Mouse (Mus musculus) cerebellum, adult 8-10 months (tissue): ENCODE measurements around the gene Lin54.
A peak's percentile ranks its signal among the peaks of the same experiment; 100 is the strongest.
"Not testable (repeated sequence)": the region's sequence is repeated elsewhere in the genome, so short reads cannot be mapped to it uniquely, and the experiment has no call there.

Experiments
- DNase-seq: peaks from one replicate; pipeline ENCODE4 v3.0.0; 2022

Lin54 gene

DNA sequence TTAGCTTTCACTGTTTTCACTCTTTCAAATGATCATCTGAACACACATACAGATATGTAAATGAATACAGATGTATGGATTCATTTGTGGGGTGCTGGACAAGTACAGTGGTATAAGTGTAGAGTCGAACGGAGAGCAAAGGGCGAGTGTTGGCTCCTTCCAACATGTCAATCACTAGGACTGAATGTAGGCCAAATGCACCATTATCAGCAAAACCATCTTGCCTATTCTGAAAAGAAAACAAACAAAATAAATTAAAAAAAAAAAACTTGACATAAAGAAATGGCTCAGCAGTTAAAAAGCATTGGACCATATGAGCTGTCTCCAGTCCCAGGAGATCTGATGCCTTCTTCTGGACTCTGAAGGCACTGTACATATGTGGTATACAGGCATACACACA lies 12.2 kb downstream of the Lin54 start:
- no peak for DNase-seq

DNA sequence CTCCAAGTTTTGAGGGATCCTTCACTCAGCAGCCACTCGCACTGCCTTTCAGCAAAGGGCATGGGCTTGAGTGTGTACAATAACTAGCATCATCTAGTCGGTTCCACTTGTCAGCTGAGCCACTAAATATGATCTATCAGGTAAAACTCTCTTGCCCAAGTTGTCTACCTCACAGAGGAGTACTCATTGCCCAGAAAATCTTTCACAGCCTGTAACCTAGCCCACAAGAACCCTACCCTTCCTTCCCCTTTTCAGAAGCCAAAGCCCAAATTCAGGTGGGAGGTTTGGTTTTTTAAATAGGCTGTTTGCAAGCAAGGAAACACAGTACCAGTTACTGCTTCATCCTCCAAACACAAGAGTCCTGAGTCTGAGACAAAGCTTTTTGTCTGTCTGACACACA lies 13.3 kb downstream of the Lin54 start:
- no peak for DNase-seq

DNA sequence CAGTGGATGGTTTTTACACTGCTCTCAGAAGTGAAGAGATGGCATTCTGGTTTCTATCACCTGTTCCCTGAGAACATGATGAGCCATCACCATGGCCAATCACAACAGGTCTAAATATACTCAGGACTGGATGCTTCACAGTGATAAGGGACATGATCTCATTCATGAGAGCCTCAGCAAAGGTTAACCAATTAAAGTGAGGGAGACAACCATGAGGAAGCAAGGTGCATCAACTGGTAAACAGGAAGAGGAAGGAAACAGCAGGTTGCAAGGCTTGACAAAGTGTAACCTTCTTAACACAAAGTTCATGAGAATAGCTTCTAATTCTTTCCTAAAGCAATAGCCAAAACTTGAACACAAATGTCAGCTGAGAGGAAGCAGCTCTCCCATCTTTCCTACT lies 16.9 kb downstream of the Lin54 start:
- DNase-seq = no peak

DNA sequence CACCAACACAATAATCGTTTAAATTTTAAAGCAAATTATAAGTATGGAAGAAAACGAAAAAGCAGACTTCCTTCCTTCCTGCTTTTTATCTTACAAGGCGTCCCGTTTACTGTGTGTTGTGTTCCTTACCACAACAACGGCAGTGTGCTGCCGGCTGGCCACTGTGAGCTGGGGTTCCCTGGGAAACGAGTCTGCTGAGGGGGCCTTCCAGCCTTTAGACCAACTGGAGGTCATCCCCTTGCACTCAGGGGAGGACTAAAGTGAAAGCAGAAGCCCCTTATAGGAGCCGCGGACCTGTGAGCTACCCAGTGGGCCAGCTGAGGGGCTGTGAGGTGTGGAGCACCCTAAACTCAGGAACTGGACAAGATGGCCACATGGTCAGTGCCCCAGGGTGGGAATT lies 22.8 kb downstream of the Lin54 start:
- DNase-seq = no peak

DNA sequence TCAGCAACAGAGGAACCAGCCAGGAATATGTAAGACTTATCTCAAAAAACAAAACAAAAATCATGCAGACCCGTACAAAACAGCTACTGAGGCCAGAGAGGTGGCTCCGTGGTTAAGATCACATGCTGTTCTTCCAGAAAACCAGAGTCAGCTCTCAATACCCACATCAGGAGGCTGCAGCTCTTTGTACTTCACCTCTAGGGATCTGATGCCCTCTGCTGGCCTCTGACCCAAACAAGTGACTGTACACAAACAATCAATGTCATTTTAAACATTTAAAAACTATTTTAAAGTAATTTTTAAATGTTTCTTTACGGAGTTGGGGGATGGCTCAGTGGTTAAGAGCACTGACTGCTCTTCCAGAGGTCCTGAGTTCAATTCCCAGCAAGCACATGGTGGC lies 24.1 kb downstream of the Lin54 start:
- no peak for DNase-seq

DNA sequence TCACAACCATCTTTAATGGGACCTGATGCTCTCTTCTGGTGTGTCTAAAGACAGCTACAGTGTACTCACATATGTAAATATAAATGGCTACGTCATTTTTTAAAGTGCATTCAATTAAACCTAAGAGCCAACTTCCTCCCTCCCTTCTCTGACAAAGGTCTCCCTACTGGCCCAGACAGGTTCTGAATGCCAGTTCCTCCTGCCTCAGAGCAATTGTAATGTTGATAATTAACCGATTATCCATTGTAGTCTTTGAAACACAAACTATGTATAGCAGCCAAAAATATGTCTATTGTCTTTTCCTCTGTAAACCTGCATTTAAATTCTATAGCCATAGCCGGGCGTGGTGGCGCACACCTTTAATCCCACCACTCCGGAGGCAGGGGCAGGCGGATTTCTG lies 33.1 kb downstream of the Lin54 start:
- DNase-seq = no peak

DNA sequence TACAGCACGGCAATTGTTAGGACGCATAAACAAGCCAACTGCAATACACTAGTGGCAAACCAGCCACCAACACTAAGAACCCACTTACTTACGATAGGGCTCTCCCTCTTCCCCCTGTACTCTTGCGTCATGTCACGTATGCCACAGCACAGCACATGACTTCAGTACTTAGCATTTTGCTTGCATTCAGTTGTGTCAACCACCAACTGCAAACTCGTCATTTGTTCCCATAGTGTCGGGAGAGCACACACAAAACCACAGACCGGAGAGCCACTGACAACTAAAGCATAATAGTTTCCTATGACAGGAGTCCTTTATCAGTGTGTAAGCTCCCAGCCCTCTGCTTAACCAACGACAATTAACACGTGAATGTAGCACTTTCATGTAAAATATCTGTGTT lies 33.8 kb downstream of the Lin54 start:
- no peak for DNase-seq

DNA sequence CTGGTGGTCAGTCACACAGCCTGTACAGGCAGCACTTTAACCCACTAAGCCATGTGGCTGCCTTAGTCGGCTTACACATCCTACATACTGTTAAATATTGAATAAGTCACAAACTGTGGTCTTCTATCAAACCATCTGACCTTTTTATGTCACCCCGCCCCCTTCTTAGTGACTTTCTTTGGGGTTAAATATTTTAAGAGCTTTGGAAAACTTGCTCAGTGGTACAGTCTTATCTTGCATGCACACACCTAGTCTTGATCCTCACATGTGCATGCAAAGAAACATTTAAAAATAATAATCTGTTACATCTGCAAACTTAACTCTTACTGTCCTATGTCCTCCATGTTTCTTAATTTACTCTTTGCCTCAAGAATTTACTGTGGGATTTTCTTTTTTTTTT lies 38.1 kb downstream of the Lin54 start:
- no peak for DNase-seq

DNA sequence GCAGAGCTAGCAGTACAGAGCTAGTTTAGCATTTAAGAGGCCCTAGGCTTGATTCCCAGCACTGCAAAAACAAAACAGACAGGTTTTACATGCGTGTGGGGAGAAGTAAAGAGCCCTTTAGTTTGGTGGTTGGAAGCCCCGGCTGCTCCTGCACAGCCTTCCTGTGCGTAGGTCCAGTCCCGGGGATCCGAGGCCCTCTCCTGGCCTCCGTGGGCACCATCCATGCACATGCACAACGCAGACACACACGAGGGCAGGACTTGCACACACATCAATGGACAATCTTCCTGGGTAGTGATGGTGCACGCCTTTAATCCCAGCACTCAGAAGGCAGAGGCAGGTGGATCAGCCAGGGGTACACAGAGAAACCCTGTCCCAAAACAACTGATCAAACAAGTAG lies 38.9 kb downstream of the Lin54 start:
- no peak for DNase-seq

DNA sequence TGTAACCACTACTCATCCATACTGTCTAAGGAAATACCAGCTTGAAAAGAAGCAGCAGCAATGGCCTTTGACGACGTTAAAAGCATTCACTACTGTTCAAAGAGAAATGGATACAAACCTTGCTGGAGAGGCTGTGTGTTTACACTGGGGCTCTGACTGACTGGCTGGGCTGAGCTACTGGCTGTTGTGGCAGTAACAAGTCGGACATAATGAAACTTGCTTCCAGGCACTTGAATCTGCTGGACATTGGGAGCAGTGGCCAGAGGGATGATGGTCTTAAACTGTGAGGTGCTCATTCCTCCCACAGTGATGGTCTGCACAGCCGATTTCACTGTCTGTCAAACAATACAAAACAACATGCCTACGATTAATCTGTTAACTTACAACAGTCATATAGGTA lies 41.0 kb downstream of the Lin54 start:
- DNase-seq = no peak

DNA sequence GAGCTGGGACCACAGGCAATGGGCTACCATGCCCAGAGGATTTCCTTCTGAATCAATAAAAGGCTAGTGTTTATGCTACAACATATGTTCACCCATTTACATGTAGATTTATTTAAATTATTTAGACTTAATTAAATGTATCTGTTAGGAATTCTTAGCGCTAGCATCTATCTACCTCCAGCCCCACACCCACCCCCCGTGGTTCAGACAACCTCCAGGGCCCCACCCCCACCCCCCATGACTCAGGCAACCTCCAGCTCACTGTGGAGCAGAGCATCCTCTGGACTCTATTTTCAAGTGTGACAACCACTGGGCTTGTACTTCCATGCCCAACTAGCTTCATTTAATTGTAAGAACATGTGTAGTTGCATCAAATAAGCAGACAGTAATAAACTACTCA lies 48.6 kb downstream of the Lin54 start:
- DNase-seq = no peak

DNA sequence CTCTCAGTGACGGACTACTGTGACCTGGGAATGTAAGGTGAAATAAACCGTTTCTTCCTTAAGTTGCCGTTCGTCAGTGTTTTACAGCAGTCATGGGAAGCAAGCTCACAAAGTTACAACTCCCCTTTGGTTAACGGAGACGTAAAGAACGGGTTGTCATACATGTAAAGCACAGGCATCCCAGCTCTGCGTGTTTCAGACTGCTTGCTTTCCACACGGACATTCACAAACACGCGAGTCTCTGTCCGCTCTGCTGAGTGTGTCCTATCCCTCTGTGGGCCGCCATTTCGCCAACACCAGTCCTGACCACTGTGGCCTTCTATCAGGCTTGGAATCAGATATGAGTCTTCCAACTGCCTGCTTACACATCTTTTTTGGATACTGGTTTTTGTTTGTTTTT lies 61.6 kb downstream of the Lin54 start:
- no peak for DNase-seq

DNA sequence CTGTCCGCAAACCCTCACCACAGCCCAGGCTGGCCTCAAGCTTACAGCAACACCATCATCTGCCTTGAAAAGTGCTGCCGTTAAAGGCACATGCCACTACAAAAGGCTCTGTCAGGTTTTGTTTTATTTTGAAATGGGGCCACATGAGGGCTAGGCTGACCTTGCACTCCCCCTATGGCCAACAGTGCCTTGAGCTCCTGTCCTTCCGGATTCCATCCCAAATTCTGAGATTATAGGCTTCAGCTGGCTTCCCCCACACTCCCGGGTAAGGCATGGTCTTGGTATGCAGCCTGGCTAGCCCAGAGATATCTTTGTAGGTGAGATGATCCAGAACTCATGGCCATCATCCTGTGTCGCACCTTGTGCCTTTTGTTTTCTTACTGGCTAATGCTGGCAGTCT lies 62.5 kb downstream of the Lin54 start:
- no peak for DNase-seq

DNA sequence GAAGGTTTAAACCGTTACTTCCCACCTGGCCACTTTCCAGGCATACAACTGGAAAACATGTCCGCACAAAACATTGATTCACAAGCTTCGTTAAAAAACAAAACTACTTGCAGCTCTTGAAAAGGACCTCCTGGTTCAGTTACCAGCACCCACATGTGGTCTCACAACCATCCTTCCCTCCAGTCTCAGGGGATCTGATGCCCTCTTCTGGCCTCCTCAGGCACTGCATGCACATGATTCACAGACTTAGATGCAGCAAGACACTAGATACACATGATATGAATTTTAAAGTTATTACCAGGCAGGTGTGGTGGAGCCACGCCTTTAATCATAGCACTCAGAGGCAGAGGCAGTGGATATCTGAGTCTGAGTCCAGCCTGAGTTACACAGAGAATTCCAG lies 63.4 kb downstream of the Lin54 start:
- DNase-seq = no peak

DNA sequence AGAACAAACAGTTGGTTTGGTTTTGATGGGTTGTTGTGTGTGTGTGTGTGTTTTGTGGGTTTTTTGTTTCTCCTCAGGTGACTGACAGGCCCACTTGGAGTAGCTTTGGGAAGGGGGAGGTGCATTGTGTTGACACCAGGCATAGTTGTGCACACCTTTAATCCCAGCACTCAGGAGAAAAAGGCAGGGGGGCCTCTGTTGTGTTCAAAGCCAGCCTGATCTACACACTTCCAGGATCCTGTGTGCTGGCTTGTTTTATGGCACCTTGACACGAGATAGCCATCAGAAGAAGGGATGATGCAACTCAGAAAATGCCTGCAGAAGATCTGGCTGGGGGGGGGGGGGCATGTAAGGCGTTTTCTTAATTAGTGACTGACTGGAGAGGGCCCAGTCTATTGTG lies 69.5 kb downstream of the Lin54 start:
- no peak for DNase-seq

DNA sequence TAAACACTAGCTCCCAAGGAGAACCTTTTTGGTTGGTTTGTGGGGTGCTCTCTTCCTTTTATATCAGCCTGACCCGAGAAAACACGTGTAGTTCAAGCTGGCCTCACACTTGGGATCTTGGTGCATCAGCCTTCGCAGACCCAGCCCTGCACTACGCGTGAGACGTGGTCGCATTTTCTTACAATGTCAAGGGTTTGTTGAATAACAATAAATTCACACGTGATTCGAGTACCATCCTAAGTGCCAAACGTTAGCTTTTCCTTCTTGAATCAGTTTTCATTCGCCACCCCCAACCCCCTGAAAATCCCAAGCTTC lies 70.4 kb downstream of the Lin54 start:
- DNase-seq = no peak

DNA sequence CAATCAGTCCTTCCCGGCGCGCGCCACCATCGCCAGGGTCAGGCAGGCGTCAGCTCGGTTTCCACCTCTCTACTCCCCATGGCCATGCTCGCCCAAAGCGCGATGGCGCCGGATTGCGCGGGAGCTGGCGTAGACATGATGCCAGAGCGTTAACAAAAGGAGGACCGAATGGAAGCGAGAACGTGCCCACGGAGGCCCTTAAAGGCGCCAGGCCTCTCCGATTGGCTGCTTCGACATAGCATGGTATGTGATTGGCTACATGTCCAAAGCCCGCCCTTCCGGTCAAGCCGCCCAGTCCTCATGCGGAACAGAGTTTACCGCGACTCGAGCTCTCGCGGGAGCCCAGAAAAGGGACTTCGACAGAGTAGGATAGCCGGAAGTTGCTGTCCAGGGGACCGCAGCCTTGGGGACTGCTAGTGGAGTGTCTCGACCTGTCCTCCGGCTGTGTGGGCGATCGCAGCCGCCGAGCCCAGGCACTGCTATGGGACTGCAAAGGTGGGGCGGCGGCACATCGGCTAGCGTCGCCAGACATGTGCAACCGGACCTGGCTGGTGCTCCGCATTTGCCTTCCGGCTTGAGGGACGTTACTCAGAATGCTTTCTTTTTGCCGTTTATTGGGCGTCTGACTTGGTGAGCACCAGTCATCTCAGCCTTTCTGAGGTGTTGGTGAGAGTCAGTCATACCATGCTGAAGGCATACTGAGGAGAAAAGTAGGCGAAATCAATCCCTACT lies 70.9 kb downstream of the Lin54 start:
- peak; percentile 88 for DNase-seq

DNA sequence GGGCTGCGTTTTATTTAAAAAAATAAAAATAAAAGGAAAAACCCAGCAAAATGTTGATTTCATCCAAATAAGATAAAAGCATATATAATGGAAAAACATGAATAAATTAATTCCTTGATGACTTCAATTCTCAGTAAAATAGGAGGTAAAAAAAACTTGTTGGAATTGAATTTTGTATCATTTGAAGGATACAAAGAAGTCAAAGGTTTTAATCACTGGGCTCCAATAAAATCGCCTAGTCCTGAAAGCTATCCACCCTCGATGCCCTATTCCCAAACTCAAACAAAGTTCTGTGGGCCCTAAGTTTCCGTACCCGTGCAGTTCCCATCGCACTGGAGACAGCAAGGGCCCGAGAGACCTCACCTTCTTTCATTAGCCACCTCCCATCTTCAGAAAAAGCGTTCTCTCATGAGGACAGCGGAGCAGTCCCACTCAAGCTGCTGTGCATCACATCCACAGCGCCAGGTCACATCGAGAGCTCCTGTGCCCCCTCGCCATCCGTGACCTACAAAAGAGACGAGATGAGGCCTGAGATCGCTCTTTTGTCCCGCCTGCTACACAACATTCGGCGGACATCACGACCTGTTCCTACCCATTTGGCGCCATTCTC lies 71.6 kb downstream of the Lin54 start:
- DNase-seq = no peak

DNA sequence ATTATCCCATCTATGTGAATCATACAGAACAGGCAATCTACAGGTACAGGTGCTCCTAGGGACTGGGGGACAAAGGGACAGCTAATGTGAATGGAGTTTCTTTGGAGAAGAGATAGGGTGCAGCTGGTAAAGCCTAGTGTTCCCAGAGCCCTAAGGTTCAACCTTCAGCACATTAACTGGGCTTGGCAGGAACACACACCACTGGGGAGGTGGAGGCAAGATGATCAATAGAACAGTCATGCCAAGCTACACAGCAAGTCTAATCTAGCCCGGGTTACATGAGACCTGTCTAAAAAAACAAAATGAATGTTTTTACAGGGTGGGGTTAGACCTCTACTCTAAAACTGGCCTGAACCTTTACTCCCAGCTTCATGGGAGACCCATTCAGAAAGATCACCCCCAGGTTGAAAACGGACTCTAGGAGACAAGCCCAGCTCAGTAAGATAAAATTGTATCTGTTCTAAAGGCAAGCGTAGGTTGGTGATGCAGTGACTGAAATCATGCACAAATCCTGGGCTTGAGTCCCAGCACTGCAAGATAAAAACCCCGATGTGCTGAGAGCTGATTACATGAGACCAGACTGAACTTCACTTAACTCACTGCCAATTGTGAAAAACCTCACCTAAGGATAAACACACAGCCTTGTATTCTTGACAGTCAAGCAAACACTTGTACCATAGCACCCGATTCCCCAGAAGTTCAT lies 72.3 kb downstream of the Lin54 start:
- no peak for DNase-seq

DNA sequence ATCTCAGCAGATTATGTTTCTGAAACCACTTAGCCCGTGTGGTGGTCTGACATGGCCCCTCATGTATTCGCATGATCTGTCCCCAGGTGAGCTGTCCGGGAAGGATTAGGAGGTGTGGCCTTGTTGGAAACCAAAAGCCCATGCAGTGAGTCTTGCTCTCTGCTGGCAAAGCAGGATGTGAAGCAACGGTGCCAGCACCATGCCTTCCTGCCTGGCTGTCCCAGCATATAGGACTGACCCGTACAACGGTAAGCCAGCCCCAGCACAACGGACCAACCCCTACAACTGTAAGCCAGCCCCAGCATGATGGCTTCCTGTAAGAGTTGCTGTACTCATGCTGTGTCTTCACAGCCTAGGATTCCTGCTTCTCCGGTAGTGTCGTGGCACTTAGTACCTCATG lies 73.2 kb downstream of the Lin54 start:
- DNase-seq = no peak

DNA sequence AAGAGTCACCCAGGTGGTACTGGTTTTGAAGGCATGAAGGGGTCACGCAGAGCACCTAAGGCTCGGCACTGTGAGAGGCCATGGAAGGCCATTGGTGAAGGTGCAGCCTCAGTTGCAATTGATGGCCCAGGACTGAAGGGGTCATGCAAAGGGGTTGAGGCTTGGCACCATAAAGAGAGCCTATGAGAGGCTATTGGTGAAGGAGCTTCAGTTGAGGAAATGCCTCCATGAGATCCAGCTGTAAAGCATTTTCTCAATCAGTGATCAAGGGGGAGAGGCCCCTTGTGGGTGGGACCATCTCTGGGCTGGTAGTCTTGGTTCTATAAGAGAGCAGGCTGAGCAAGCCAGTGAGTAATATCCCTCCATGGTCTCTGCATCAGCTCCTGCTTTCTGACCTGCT lies 74.6 kb downstream of the Lin54 start:
- DNase-seq = not testable (repeated sequence)

DNA sequence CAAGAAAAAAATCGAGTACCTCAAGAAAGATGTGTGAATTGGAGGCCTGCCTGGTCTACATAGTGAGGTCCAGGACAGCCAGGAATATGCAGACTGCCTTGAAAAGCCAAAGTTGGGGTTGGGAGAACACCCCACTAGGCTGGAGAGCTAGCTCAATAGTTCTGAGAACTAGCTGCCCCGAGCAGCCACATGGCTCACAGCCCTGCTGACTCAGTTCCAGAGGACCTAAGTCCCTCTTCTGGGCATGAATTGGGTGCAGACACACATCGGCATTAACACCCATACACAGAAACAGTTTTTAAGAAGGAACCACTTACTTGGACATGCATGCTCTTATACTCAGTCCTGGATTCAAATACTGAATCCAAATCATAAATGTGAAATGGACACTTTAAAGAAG lies 76.2 kb downstream of the Lin54 start:
- DNase-seq = no peak

DNA sequence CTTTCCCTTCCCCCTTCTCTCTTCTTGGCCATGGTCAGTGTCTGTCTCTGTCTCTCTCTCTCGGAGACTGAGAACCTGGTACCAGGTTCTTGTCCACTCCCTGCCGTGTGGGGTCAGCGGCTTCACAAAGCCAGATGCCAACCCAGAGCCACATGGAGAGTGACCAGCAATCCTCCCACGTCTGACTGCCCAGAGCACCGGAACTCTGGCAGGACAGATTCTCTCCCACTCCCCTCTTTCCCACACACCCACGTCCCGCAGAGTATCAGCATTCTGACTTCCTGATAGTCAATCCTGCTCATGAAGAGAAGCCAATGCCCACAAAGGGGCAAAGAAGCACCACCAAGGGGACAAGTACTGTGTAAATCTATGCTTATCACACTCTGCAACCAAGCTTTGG lies 76.8 kb downstream of the Lin54 start:
- DNase-seq = no peak

DNA sequence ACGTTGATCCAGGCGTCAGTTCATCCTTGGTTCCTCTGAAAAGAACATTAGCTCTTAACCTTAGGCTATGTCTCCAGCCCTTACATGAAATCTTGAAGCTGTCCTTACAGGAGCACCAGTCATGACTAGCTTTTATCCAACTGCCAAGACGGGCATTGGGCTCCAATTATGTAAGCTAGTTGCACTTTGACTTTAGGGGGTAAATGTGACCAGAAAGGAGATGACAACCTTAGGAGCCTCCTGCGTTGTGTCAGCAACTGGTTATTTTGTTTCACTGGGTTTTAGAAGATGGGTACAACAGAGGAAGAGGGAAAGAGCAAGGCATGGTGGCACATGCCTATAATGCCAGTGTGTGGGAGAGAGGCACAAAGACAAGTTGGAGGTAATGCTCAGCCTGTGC lies 81.6 kb downstream of the Lin54 start:
- DNase-seq = no peak

DNA sequence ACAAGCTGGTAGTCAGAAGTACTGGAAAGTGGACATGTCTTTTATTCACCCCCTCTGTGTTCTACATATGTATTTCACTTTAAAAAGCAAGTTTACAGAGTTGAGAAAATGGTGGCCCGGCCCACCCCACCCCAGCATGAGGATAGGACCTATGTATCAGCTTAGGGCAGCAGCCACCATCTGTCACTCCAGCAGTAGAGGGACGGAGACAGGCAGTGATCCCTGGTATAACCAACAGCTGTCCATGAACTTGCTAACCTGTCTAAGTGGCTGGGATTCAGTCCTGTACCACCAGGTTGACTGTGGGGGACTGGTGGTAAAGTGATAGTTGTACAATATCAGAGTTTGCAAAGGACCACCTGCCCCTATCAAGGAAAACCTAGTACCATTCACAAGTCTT lies 82.4 kb downstream of the Lin54 start:
- no peak for DNase-seq
